Mouse (Mus musculus) lung, postnatal 4 days (tissue): ENCODE results near the gene Rap1b.

Experiments used
- DNase-seq, 2 experiments: peaks; one replicate each; pipeline ENCODE4 v3.0.0; 2021

Rap1b gene

GRCm38 (mm10) chr10:117856001-117856720 lies 10.3 kb upstream of the Rap1b start:
- DNase-seq = peak in 1 of 2 experiments; percentile 48

GRCm38 (mm10) chr10:117852648-117853192 lies 6.9 kb upstream of the Rap1b start:
- DNase-seq = no peak

GRCm38 (mm10) chr10:117848981-117849380 lies 3.1 kb upstream of the Rap1b start:
- DNase-seq = no peak

- no peak for DNase-seq
Observed at GRCm38 (mm10) chr10:117846796-117847195, 961 bp upstream of the Rap1b start.

- no peak for DNase-seq
Observed at GRCm38 (mm10) chr10:117846260-117846632, 411 bp upstream of the Rap1b start.

GRCm38 (mm10) chr10:117844782-117845596 lies 846 bp downstream of the Rap1b start:
- DNase-seq = peak; percentile 84 to 87

GRCm38 (mm10) chr10:117844279-117844678 lies 1.6 kb downstream of the Rap1b start:
- DNase-seq = no peak

GRCm38 (mm10) chr10:117843690-117844089 lies 2.1 kb downstream of the Rap1b start:
- no peak for DNase-seq

- no peak for DNase-seq
Observed at GRCm38 (mm10) chr10:117841765-117842164, 4.1 kb downstream of the Rap1b start.

- DNase-seq = no peak
Observed at GRCm38 (mm10) chr10:117840431-117840995, 5.3 kb downstream of the Rap1b start.

GRCm38 (mm10) chr10:117839737-117840136 lies 6.1 kb downstream of the Rap1b start:
- no peak for DNase-seq

- no peak for DNase-seq
Observed at GRCm38 (mm10) chr10:117838924-117839323, 6.9 kb downstream of the Rap1b start.

GRCm38 (mm10) chr10:117836354-117836753 lies 9.5 kb downstream of the Rap1b start:
- no peak for DNase-seq

GRCm38 (mm10) chr10:117835453-117835852 lies 10.4 kb downstream of the Rap1b start:
- no peak for DNase-seq

- DNase-seq = no peak
Observed at GRCm38 (mm10) chr10:117830797-117831196, 15.0 kb downstream of the Rap1b start.

GRCm38 (mm10) chr10:117829472-117830155 lies 16.2 kb downstream of the Rap1b start:
- no peak for DNase-seq

GRCm38 (mm10) chr10:117829022-117829421 lies 16.8 kb downstream of the Rap1b start:
- DNase-seq = no peak

GRCm38 (mm10) chr10:117828536-117828935 lies 17.3 kb downstream of the Rap1b start:
- no peak for DNase-seq

GRCm38 (mm10) chr10:117824647-117825046 lies 21.2 kb downstream of the Rap1b start:
- no peak for DNase-seq

GRCm38 (mm10) chr10:117824139-117824538 lies 21.7 kb downstream of the Rap1b start:
- peak; percentile 39 to 40 for DNase-seq

- no peak for DNase-seq
Observed at GRCm38 (mm10) chr10:117823321-117823720, 22.5 kb downstream of the Rap1b start.

- no peak for DNase-seq
Observed at GRCm38 (mm10) chr10:117818600-117818999, 27.2 kb downstream of the Rap1b start.

- no peak for DNase-seq
Observed at GRCm38 (mm10) chr10:117816721-117817120, 29.1 kb downstream of the Rap1b start.
